Mouse (Mus musculus) kidney, postnatal 25 days (tissue): Measurements from ENCODE around the gene Slc9a5.

Experiments
- DNase-seq, 2 experiments: peaks; one replicate each; pipeline ENCODE4 v3.0.0; 2021; ENCODE audit warnings: mixed read lengths in 2 of 2

The Slc9a5 gene

GRCm38 (mm10) chr8:105355179-105356024 is 6.8 kb downstream of the Slc9a5 start:
- DNase-seq = peak; percentile 72 to 78

- DNase-seq = no peak
Measured at GRCm38 (mm10) chr8:105356681-105357080, 8.0 kb downstream of the Slc9a5 start.

- DNase-seq = no peak
Measured at GRCm38 (mm10) chr8:105359208-105359607, 10.6 kb downstream of the Slc9a5 start.

GRCm38 (mm10) chr8:105359646-105360045 is 11.0 kb downstream of the Slc9a5 start:
- DNase-seq = no peak

- DNase-seq = peak; percentile 75 to 84
Measured at GRCm38 (mm10) chr8:105361751-105362702, 13.4 kb downstream of the Slc9a5 start.

GRCm38 (mm10) chr8:105367107-105367506 is 18.5 kb downstream of the Slc9a5 start:
- peak in 1 of 2 experiments; percentile 49 for DNase-seq

GRCm38 (mm10) chr8:105372473-105372872 is 23.8 kb downstream of the Slc9a5 start:
- no peak for DNase-seq

GRCm38 (mm10) chr8:105373032-105373431 is 24.4 kb downstream of the Slc9a5 start, which contains the start of gene Plekhg4:
TSS of gene Plekhg4 (plus strand) at chr8:105373274.
- no peak for DNase-seq

- no peak for DNase-seq
Measured at GRCm38 (mm10) chr8:105374513-105374966, 25.9 kb downstream of the Slc9a5 start.

- peak; percentile 84 to 86 for DNase-seq
Measured at GRCm38 (mm10) chr8:105378673-105379072, 30.0 kb downstream of the Slc9a5 start.

GRCm38 (mm10) chr8:105380308-105380707 is 31.7 kb downstream of the Slc9a5 start:
- no peak for DNase-seq

GRCm38 (mm10) chr8:105384070-105384469 is 35.4 kb downstream of the Slc9a5 start:
- no peak for DNase-seq

- DNase-seq = peak; percentile 67 to 75
Measured at GRCm38 (mm10) chr8:105387151-105387550, 38.5 kb downstream of the Slc9a5 start.

GRCm38 (mm10) chr8:105389096-105389495 is 40.5 kb downstream of the Slc9a5 start:
- peak in 1 of 2 experiments; percentile 32 for DNase-seq

GRCm38 (mm10) chr8:105393089-105393787 is 44.6 kb downstream of the Slc9a5 start:
- no peak for DNase-seq

- DNase-seq = no peak
Measured at GRCm38 (mm10) chr8:105393915-105394314, 45.3 kb downstream of the Slc9a5 start.

- DNase-seq = peak; percentile 68 to 76
Measured at GRCm38 (mm10) chr8:105397747-105398146, 49.1 kb downstream of the Slc9a5 start.

- DNase-seq = no peak
Measured at GRCm38 (mm10) chr8:105400016-105400415, 51.4 kb downstream of the Slc9a5 start.

- no peak for DNase-seq
Measured at GRCm38 (mm10) chr8:105403467-105403866, 54.8 kb downstream of the Slc9a5 start.

- DNase-seq = no peak
Measured at GRCm38 (mm10) chr8:105404496-105404895, 55.9 kb downstream of the Slc9a5 start.

- no peak for DNase-seq
Measured at GRCm38 (mm10) chr8:105406416-105406815, 57.8 kb downstream of the Slc9a5 start.

GRCm38 (mm10) chr8:105408331-105408730 is 59.7 kb downstream of the Slc9a5 start:
- no peak for DNase-seq

GRCm38 (mm10) chr8:105409947-105410346 is 61.3 kb downstream of the Slc9a5 start:
- no peak for DNase-seq
